Mouse (Mus musculus) lung, postnatal 0 days (tissue): ENCODE measurements around the gene Morc1.

Experiments
- CTCF ChIP-seq: IDR thresholded peaks from 2 replicates; pipeline ENCODE4 v1.5.1; 2016; ENCODE audit warnings: antibody characterized with exemption, mild to moderate bottlenecking
- EP300 ChIP-seq: IDR thresholded peaks from 2 replicates; pipeline ENCODE4 v1.6.1; 2016; ENCODE audit warnings: antibody characterized with exemption, mild to moderate bottlenecking, control low read depth

GRCm38 (mm10) chr16:48537108-48537507, 106.1 kb downstream of the Morc1 start:
- TF ChIP-seq CTCF, result no peak
- TF ChIP-seq EP300, result no peak
